Mouse (Mus musculus) lung, postnatal 0 days (tissue): ENCODE data around the gene Rrnad1. TPM values are rescaled to one million over a fixed set of nuclear protein-coding genes. Genes with fewer than 3 reads are reported as not detected.

Experiments
- ATAC-seq: fragments of 200-750 bp; cut with Nextera tagmentation; 2 replicates; pipeline ENCODE4 v1.8.0; 2017; ENCODE audit warnings: moderate library complexity
- DNase-seq: peaks from one replicate; pipeline ENCODE4 v3.0.0-alpha.2; 2016; ENCODE audit warnings: low spot score
- H3K27ac ChIP-seq: fragments of 300-500 bp; sonication (generic); 2 replicates; pipeline ENCODE4 v1.5.1; 2014; ENCODE audit warnings: antibody characterized with exemption, mild to moderate bottlenecking, low read length, mixed read lengths
- H3K27me3 ChIP-seq: fragments of 300-500 bp; sonication (generic); replicated peaks from 2 replicates; pipeline ENCODE4 v1.6.1; 2014; ENCODE audit warnings: low read length, mixed read lengths; ENCODE audit not compliant: insufficient read depth
- H3K36me3 ChIP-seq: fragments of 300-500 bp; sonication (generic); 2 replicates; pipeline ENCODE4 v1.6.1; 2014; ENCODE audit warnings: low read length, mixed read lengths; ENCODE audit not compliant: insufficient read depth
- H3K4me1 ChIP-seq: fragments of 300-500 bp; sonication (generic); 2 replicates; pipeline ENCODE4 v1.6.1; 2014; ENCODE audit warnings: antibody characterized with exemption, low read depth, low read length, mixed read lengths; ENCODE audit not compliant: insufficient read depth
- H3K4me2 ChIP-seq: fragments of 300-500 bp; sonication (generic); replicated peaks from 2 replicates; pipeline ENCODE4 v1.6.1; 2014; ENCODE audit warnings: low read depth, mild to moderate bottlenecking, low read length, moderate library complexity, mixed read lengths
- H3K4me3 ChIP-seq: fragments of 300-500 bp; sonication (generic); 2 replicates; pipeline ENCODE4 v1.5.1; 2014; ENCODE audit warnings: low read depth, low read length
- H3K9ac ChIP-seq: fragments of 300-500 bp; sonication (generic); replicated peaks from 2 replicates; pipeline ENCODE4 v1.6.1; 2014; ENCODE audit warnings: low read depth, mild to moderate bottlenecking
- H3K9me3 ChIP-seq: fragments of 300-500 bp; sonication (generic); 2 replicates; pipeline ENCODE4 v1.6.1; 2016; ENCODE audit warnings: low read length, mixed read lengths
- CTCF ChIP-seq: IDR thresholded peaks from 2 replicates; pipeline ENCODE4 v1.5.1; 2016; ENCODE audit warnings: antibody characterized with exemption, mild to moderate bottlenecking
- EP300 ChIP-seq: IDR thresholded peaks from 2 replicates; pipeline ENCODE4 v1.6.1; 2016; ENCODE audit warnings: antibody characterized with exemption, mild to moderate bottlenecking, control low read depth
- WGBS: fragments of 180-500 bp; shearing (Covaris S2); extraction: QIAGEN DNeasy Blood & Tissue Kit; methylation state at CpG from one replicate; pipeline ENCODE4 v1.1.7; 2014; 5-methylcytosine and 5-hydroxymethylcytosine counted together
- polyA plus RNA-seq: library from polyadenylated mRNA; unstranded; fragments of >200 nt; fragmentation: Nextera tagmentation; extraction: Ambion mirVana; gene quantifications from 2 replicates; pipeline ENCODE4 v1.2.1, GENCODE M21; 2015

The Rrnad1 gene
- polyA plus RNA-seq, 1 experiment from 2014 or later, result 11.2 TPM

DNA sequence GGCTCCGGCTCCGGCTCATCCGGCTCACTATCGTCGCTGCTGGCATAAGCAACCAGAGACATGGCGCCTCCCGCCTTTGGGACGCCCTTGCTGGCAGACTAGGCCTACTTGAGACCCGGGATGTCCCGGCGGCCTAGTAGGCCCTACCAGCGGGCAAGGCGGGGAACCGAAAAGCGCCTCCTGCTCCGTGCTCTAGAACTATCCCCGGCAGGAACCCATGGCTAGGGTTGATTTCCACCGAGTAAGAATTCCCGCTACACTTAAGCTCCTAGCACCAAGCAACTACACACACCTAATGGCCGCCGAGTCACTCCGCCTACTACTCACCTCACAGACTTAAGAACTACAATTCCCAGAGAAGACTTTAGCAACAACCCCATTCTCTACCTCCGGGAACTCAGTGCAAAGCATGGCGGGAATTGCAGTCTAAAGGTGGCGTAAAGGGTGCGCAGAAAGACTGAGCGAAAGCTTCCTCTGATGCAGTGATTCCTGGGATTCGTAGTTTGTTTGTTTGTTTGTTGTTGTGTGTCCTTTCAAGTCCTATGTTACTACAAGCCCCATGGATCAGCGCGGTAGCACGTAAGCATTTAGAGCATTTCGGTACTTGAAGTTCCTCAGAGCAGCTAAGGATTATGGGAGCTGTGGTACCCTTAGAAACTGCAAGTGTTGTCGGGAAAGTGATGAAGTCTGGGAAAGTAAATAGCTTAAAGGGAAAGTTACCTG, 45.1 kb downstream of the Rrnad1 start, which contains the start of gene Prcc:
Gene Prcc (minus strand): TSS at position 328 of the 723 bp plus-strand sequence.
- Histone ChIP-seq H3K9me3 (no peaks in the 10 kb centered on the region), H3K4me2 (peak within 1 kb of the TSS; percentile 89), H3K9ac (peak within 1 kb of the TSS; percentile 89), H3K4me1 (peaks cover 15% of the 10 kb centered on the region), H3K27ac (peak within 1 kb of the TSS; percentile 87), H3K4me3 (peak within 1 kb of the TSS; percentile 93), H3K27me3 (no peaks in the 10 kb centered on the region), H3K36me3 (no peaks in the 10 kb centered on the region)
- ATAC-seq (peak; percentile 97), DNase-seq (peak; percentile 100)
- TF ChIP-seq CTCF (peak; percentile 29; the same call in 1 of the 2 replicates), EP300 (peak; percentile 71)
- WGBS, result under 1% methylated on average over 25 of the region's 33 CpGs

DNA sequence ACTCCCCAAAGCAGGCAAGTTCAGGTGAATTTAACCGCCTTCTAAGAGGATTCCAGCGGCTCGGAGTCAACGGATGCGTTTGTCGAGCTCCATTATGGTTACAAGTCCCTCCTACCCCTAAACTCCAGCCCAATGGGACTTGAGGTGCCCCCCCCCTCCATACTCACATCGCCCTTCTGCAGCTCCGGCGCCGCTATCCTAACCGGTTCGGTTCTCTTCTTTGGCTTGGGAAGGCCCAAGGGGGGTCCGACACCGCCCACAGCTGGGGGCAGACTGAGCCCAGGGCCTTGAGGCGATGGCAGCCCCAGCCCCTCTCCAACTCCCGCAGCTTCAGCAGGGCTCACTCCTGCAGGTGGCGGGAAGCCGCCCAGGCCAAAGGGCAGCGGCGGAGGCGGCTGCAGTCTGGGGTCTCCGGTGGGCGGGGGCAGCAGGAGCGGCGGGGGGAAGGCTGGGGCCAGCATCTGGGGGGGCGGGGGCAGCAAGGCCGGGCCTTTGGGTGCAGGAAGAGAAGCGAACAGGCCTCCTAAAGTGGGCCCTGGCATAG, 45.7 kb downstream of the Rrnad1 start:
- DNase-seq, result peak; percentile 73
- TF ChIP-seq CTCF, result no peak
- no peak for TF ChIP-seq EP300
- Histone ChIP-seq H3K36me3 (no peaks in the 10 kb centered on the region), H3K4me2 (peak overlapping the region; percentile 89), H3K27ac (peak overlapping the region; percentile 87), H3K9me3 (no peaks in the 10 kb centered on the region), H3K4me1 (peaks cover 15% of the 10 kb centered on the region), H3K27me3 (no peaks in the 10 kb centered on the region), H3K9ac (peak overlapping the region; percentile 89), H3K4me3 (peak overlapping the region; percentile 93)
- WGBS, result under 1% methylated on average over 20 of the region's 28 CpGs
- peak; percentile 0; the same call in 1 of the 2 replicates for ATAC-seq

DNA sequence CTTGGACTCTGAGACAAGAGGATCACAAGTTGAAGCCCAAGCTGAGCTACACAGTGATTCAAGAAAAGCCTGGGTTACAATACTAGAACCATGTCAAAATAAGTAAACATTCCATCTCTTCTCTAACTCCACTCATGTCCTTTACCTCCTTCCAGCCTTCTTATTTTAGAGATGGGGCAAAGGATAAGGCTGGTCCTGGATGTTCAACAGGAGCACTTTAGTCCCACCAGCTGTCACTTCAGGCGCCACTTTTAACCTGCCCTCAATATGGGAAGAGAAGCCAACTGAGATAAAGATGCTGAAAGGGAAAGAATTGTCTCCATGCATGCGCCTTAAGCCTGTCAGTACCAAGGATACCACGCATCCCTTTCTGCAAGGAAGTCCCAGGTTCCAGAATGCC, 46.2 kb downstream of the Rrnad1 start:
- H3K9ac ChIP-seq, result peak overlapping the region; percentile 89
- TF ChIP-seq CTCF, result no peak
- TF ChIP-seq EP300, result no peak
- peaks cover 15% of the 10 kb centered on the region for H3K4me1 ChIP-seq
- ATAC-seq (no peak), DNase-seq (no peak)
- WGBS, result 0% methylated on average over 3 of the region's 3 CpGs
- H3K9me3 ChIP-seq, result no peaks in the 10 kb centered on the region
- peak overlapping the region; percentile 93 for H3K4me3 ChIP-seq
- H3K27me3 ChIP-seq, result no peaks in the 10 kb centered on the region
- peak overlapping the region; percentile 87; the same call in 1 of the 2 replicates for H3K27ac ChIP-seq
- H3K36me3 ChIP-seq, result no peaks in the 10 kb centered on the region
- peak overlapping the region; percentile 89 for H3K4me2 ChIP-seq

GRCm38 (mm10) chr3:87877730-87878129, 52.8 kb downstream of the Rrnad1 start:
- no peaks in the 10 kb centered on the region for H3K27me3 ChIP-seq
- H3K27ac ChIP-seq, result no peak overlapping the region
- TF ChIP-seq EP300 (no peak), CTCF (no peak)
- 88% methylated on average over 4 of the region's 4 CpGs for WGBS
- H3K36me3 ChIP-seq, result no peaks in the 10 kb centered on the region
- H3K4me1 ChIP-seq, result no peaks in the 10 kb centered on the region
- H3K4me3 ChIP-seq, result no peak overlapping the region
- no peak for DNase-seq
- no peak overlapping the region for H3K4me2 ChIP-seq
- ATAC-seq, result no peak
- H3K9me3 ChIP-seq, result no peaks in the 10 kb centered on the region
- H3K9ac ChIP-seq, result no peak overlapping the region

Other genes with a start within 250 kb of the Rrnad1 start
- 8.9 and 9.3 TPM in 2 replicates for gene Lrrc71, start 182.1 kb downstream of the Rrnad1 start, polyA plus RNA-seq
- 4.1 and 4.2 TPM in 2 replicates for gene Ntrk1, start 135.6 kb downstream of the Rrnad1 start, polyA plus RNA-seq
- 0.02 and 0.12 TPM in 2 replicates for gene Insrr, start 133.8 kb downstream of the Rrnad1 start, polyA plus RNA-seq
- gene Pear1, start 106.4 kb downstream of the Rrnad1 start, polyA plus RNA-seq, result 20.8 and 21.4 TPM in 2 replicates
- gene Sh2d2a, start 84.0 kb downstream of the Rrnad1 start, polyA plus RNA-seq, result 0.25 and 0.29 TPM in 2 replicates
- 9.7 and 9.8 TPM in 2 replicates for gene Prcc, start 45.1 kb downstream of the Rrnad1 start, polyA plus RNA-seq
- gene Hdgf, start 24.4 kb downstream of the Rrnad1 start, polyA plus RNA-seq, result 186 and 199 TPM in 2 replicates
- 61.6 and 66.6 TPM in 2 replicates for gene Mrpl24, start 11.2 kb downstream of the Rrnad1 start, polyA plus RNA-seq
- 22.5 and 24.9 TPM in 2 replicates for gene Isg20l2, start 403 bp downstream of the Rrnad1 start, polyA plus RNA-seq
- gene Crabp2, start 17.9 kb upstream of the Rrnad1 start, polyA plus RNA-seq, result 0.21 and 0.38 TPM in 2 replicates
- gene Nes, start 40.4 kb upstream of the Rrnad1 start, polyA plus RNA-seq, result 22.2 and 30.7 TPM in 2 replicates
- 0.33 and 0.56 TPM in 2 replicates for gene Bcan, start 69.5 kb upstream of the Rrnad1 start, polyA plus RNA-seq
- not detected in 2 replicates for gene Hapln2, start 96.9 kb upstream of the Rrnad1 start, polyA plus RNA-seq
- gene Gpatch4, start 112.4 kb upstream of the Rrnad1 start, polyA plus RNA-seq, result 8.0 and 10.8 TPM in 2 replicates
- gene Naxe, start 127.8 kb upstream of the Rrnad1 start, polyA plus RNA-seq, result 180 and 186 TPM in 2 replicates
- gene Ttc24, start 147.6 kb upstream of the Rrnad1 start, polyA plus RNA-seq, result not detected in 2 replicates
- gene Iqgap3, start 151.3 kb upstream of the Rrnad1 start, polyA plus RNA-seq, result 0.92 and 1.6 TPM in 2 replicates
- gene Mef2d, start 211.7 kb upstream of the Rrnad1 start, polyA plus RNA-seq, result 14.4 and 15.4 TPM in 2 replicates